Mouse (Mus musculus) C2C12 (cell line): ENCODE results near the gene Igdcc3.

Experiments
- CTCF ChIP-seq: IDR thresholded peaks from one replicate; pipeline ENCODE4 v1.5.1; 2011; ENCODE audit not compliant: control insufficient read depth, insufficient read depth, insufficient read length
- MAX ChIP-seq: IDR thresholded peaks from one replicate; pipeline ENCODE4 v1.6.1; 2011; ENCODE audit warnings: mild to moderate bottlenecking, control low read depth

- TF ChIP-seq MAX = no peak
- TF ChIP-seq CTCF = no peak
These were observed 50.4 kb downstream of the Igdcc3 start for GRCm38 (mm10) chr9:65191389-65191754.
